Mouse (Mus musculus) liver, embryonic 14.5 days (tissue): ENCODE results near the gene Dnaaf1.

Source experiments
- CTCF ChIP-seq: IDR thresholded peaks from 2 replicates; pipeline ENCODE4 v1.5.1; 2016; ENCODE audit warnings: antibody characterized with exemption, low read depth, control low read depth
- EP300 ChIP-seq: IDR thresholded peaks from 2 replicates; pipeline ENCODE4 v1.6.1; 2016; ENCODE audit warnings: antibody characterized with exemption, low read depth

GRCm38 (mm10) chr8:119616358-119616757 lies 41.3 kb downstream of the Dnaaf1 start:
- TF ChIP-seq CTCF (no peak), EP300 (no peak)
